Mouse (Mus musculus) gastrocnemius, postnatal 36 days (tissue): ENCODE results near the gene Pdlim4. TPM values are rescaled to one million over a fixed set of nuclear protein-coding genes. Genes with fewer than 3 reads are reported as not detected.

Experiments used
- DNase-seq, 2 experiments: peaks; one replicate each; pipeline ENCODE4 v3.0.0; 2022
- intact Hi-C: fragments of 180-260 bp; cut with DNase I; formaldehyde crosslinking; loops from one replicate; pipeline ENCODE4 v1.15.1; 2025
- total RNA-seq, 2 experiments: library from RNA; stranded (reverse); gene quantifications; 2 replicates each; pipeline ENCODE4 v1.2.3; 2021

Gene Pdlim4
- total RNA-seq, 2 experiments from 2014 or later, result 6.5 TPM

GRCm38 (mm10) chr11:54093000-54093399, 24.2 kb upstream of the Pdlim4 start:
- DNase-seq, result no peak
- intact Hi-C loops, result loop anchor here (2.0 kb wide), 1 partner anchor 164 kb away; no protein-coding TSS in a partner anchor

- DNase-seq, result no peak
- intact Hi-C loops, result loop anchor here (2.0 kb wide), 1 partner anchor 165 kb away; no protein-coding TSS in a partner anchor
These were observed 23.4 kb upstream of the Pdlim4 start for GRCm38 (mm10) chr11:54092188-54092587.

GRCm38 (mm10) chr11:54091726-54092125, 22.9 kb upstream of the Pdlim4 start:
- intact Hi-C loops, result loop anchor here (2.0 kb wide), 1 partner anchor 165 kb away; no protein-coding TSS in a partner anchor
- no peak for DNase-seq

- intact Hi-C loops, result no loop called here
- DNase-seq, result no peak
These were observed 21.5 kb upstream of the Pdlim4 start for GRCm38 (mm10) chr11:54090091-54090879.

GRCm38 (mm10) chr11:54088947-54089317, 20.1 kb upstream of the Pdlim4 start:
- peak; percentile 63 to 83 for DNase-seq
- intact Hi-C loops, result loop anchor here (1.0 to 5.0 kb wide), 2 partner anchors 37 to 87 kb away; no protein-coding TSS in a partner anchor

- intact Hi-C loops, result loop anchor here (1.0 to 5.0 kb wide), 2 partner anchors 36 to 86 kb away; no protein-coding TSS in a partner anchor
- DNase-seq, result no peak
These were observed 19.6 kb upstream of the Pdlim4 start for GRCm38 (mm10) chr11:54088253-54088946.

- intact Hi-C loops, result loop anchor here (5.0 kb wide), 1 partner anchor 34 kb away; no protein-coding TSS in a partner anchor
- DNase-seq, result no peak
These were observed 17.0 kb upstream of the Pdlim4 start for GRCm38 (mm10) chr11:54085816-54086215.

- no peak for DNase-seq
- intact Hi-C loops, result loop anchor here (5.0 kb wide), 1 partner anchor 33 kb away; no protein-coding TSS in a partner anchor
These were observed 16.2 kb upstream of the Pdlim4 start for GRCm38 (mm10) chr11:54084976-54085375.

- DNase-seq, result no peak
- intact Hi-C loops, result no loop called here
These were observed 13.9 kb upstream of the Pdlim4 start for GRCm38 (mm10) chr11:54082725-54083124.

- intact Hi-C loops, result no loop called here
- DNase-seq, result no peak
These were observed 11.6 kb upstream of the Pdlim4 start for GRCm38 (mm10) chr11:54080435-54080834.

GRCm38 (mm10) chr11:54076101-54076500, 7.3 kb upstream of the Pdlim4 start:
- DNase-seq, result no peak
- intact Hi-C loops, result no loop called here

GRCm38 (mm10) chr11:54075353-54075752, 6.5 kb upstream of the Pdlim4 start:
- intact Hi-C loops, result no loop called here

GRCm38 (mm10) chr11:54073291-54073690, 4.5 kb upstream of the Pdlim4 start:
- intact Hi-C loops, result no loop called here
- no peak for DNase-seq

More at GRCm38 (mm10) chr11:54075353-54075752, 6.5 kb upstream of the Pdlim4 start:
- no peak for DNase-seq

- intact Hi-C loops, result no loop called here
These were observed 3.1 kb upstream of the Pdlim4 start for GRCm38 (mm10) chr11:54071726-54072445.

GRCm38 (mm10) chr11:54067996-54068519, 756 bp downstream of the Pdlim4 start:
- no peak for DNase-seq
- intact Hi-C loops, result no loop called here

More at GRCm38 (mm10) chr11:54071726-54072445, 3.1 kb upstream of the Pdlim4 start:
- DNase-seq, result peak in 1 of 2 experiments; percentile 44

GRCm38 (mm10) chr11:54067318-54067995, 1.4 kb downstream of the Pdlim4 start:
- no peak for DNase-seq
- intact Hi-C loops, result no loop called here

- intact Hi-C loops, result no loop called here
These were observed 2.4 kb downstream of the Pdlim4 start for GRCm38 (mm10) chr11:54066400-54066799.

GRCm38 (mm10) chr11:54065915-54066178, 3.0 kb downstream of the Pdlim4 start:
- intact Hi-C loops, result no loop called here
- no peak for DNase-seq

More at GRCm38 (mm10) chr11:54066400-54066799, 2.4 kb downstream of the Pdlim4 start:
- DNase-seq, result no peak

GRCm38 (mm10) chr11:54065106-54065914, 3.5 kb downstream of the Pdlim4 start:
- intact Hi-C loops, result no loop called here

More at GRCm38 (mm10) chr11:54065106-54065914, 3.5 kb downstream of the Pdlim4 start:
- DNase-seq, result no peak
